Mouse (Mus musculus): ENCODE results near the gene Ntrk2. TPM values are rescaled to one million over a fixed set of nuclear protein-coding genes. Genes with fewer than 3 reads are reported as not detected.

Gene Ntrk2
- polyA plus RNA-seq, 1 experiment from 2014 or later: 1.0 TPM

GRCm38 (mm10) chr13:58831999-58832398, 25.6 kb downstream of the Ntrk2 start:
- H3K4me2 ChIP-seq (ENCODE audit: low read length): no peak overlapping the region
- no peaks in the 10 kb centered on the region for H3K27me3 ChIP-seq (replicated peaks; ENCODE audit: control insufficient read depth, insufficient read depth, low read length)
- H3K36me3 ChIP-seq (ENCODE audit: control insufficient read depth, insufficient read depth, low read length): no peaks in the 10 kb centered on the region
- H3K4me1 ChIP-seq (replicated peaks; ENCODE audit: control insufficient read depth, insufficient read depth, low read length): no peaks in the 10 kb centered on the region
- 86% methylated on average over 4 of the region's 4 CpGs for WGBS
- no peak for DNase-seq (ENCODE audit: low spot score)
- H3K9me3 ChIP-seq (ENCODE audit: control insufficient read depth, low read length): no peaks in the 10 kb centered on the region
- no peak overlapping the region for H3K27ac ChIP-seq (ENCODE audit: low read depth)
- no peak overlapping the region for H3K4me3 ChIP-seq (ENCODE audit: low read depth, low read length)
- no peak for ATAC-seq (replicated peaks; ENCODE audit: low FRiP score, low TSS enrichment, low read depth)
- H3K9ac ChIP-seq (ENCODE audit: low read length): no peak overlapping the region

GRCm38 (mm10) chr13:58834726-58835125, 28.4 kb downstream of the Ntrk2 start:
- Histone ChIP-seq H3K4me1 (replicated peaks; ENCODE audit: control insufficient read depth, insufficient read depth, low read length) (no peaks in the 10 kb centered on the region), H3K9me3 (ENCODE audit: control insufficient read depth, low read length) (no peaks in the 10 kb centered on the region), H3K4me2 (ENCODE audit: low read length) (no peak overlapping the region), H3K27me3 (replicated peaks; ENCODE audit: control insufficient read depth, insufficient read depth, low read length) (no peaks in the 10 kb centered on the region), H3K27ac (ENCODE audit: low read depth) (no peak overlapping the region), H3K36me3 (ENCODE audit: control insufficient read depth, insufficient read depth, low read length) (no peaks in the 10 kb centered on the region), H3K9ac (ENCODE audit: low read length) (no peak overlapping the region), H3K4me3 (ENCODE audit: low read depth, low read length) (no peak overlapping the region)
- 71% methylated on average over 4 of the region's 4 CpGs for WGBS
- DNase-seq (ENCODE audit: low spot score): no peak
- ATAC-seq (replicated peaks; ENCODE audit: low FRiP score, low TSS enrichment, low read depth): no peak

- DNase-seq (ENCODE audit: low spot score): no peak
- Histone ChIP-seq H3K27ac (ENCODE audit: low read depth) (no peak overlapping the region), H3K4me2 (ENCODE audit: low read length) (no peak overlapping the region), H3K36me3 (ENCODE audit: control insufficient read depth, insufficient read depth, low read length) (no peaks in the 10 kb centered on the region), H3K4me3 (ENCODE audit: low read depth, low read length) (no peak overlapping the region), H3K4me1 (replicated peaks; ENCODE audit: control insufficient read depth, insufficient read depth, low read length) (no peaks in the 10 kb centered on the region), H3K27me3 (replicated peaks; ENCODE audit: control insufficient read depth, insufficient read depth, low read length) (no peaks in the 10 kb centered on the region), H3K9ac (ENCODE audit: low read length) (no peak overlapping the region), H3K9me3 (ENCODE audit: control insufficient read depth, low read length) (no peaks in the 10 kb centered on the region)
- no peak for ATAC-seq (replicated peaks; ENCODE audit: low FRiP score, low TSS enrichment, low read depth)
- 97% methylated on average over 1 of the region's 1 CpGs for WGBS
These were observed 30.5 kb downstream of the Ntrk2 start for GRCm38 (mm10) chr13:58836891-58837290.

GRCm38 (mm10) chr13:58838110-58838509, 31.7 kb downstream of the Ntrk2 start:
- DNase-seq (ENCODE audit: low spot score) (no peak), ATAC-seq (replicated peaks; ENCODE audit: low FRiP score, low TSS enrichment, low read depth) (no peak)
- no peaks in the 10 kb centered on the region for H3K36me3 ChIP-seq (ENCODE audit: control insufficient read depth, insufficient read depth, low read length)
- no peaks in the 10 kb centered on the region for H3K4me1 ChIP-seq (replicated peaks; ENCODE audit: control insufficient read depth, insufficient read depth, low read length)
- H3K4me3 ChIP-seq (ENCODE audit: low read depth, low read length): no peak overlapping the region
- no peaks in the 10 kb centered on the region for H3K27me3 ChIP-seq (replicated peaks; ENCODE audit: control insufficient read depth, insufficient read depth, low read length)
- no peak overlapping the region for H3K27ac ChIP-seq (ENCODE audit: low read depth)
- 86% methylated on average over 8 of the region's 8 CpGs for WGBS
- no peaks in the 10 kb centered on the region for H3K9me3 ChIP-seq (ENCODE audit: control insufficient read depth, low read length)
- H3K9ac ChIP-seq (ENCODE audit: low read length): no peak overlapping the region
- H3K4me2 ChIP-seq (ENCODE audit: low read length): no peak overlapping the region

GRCm38 (mm10) chr13:58840731-58841359, 34.5 kb downstream of the Ntrk2 start:
- ATAC-seq (replicated peaks; ENCODE audit: low FRiP score, low TSS enrichment, low read depth) (0 out of 2 replicates have a peak, but pooled peaks have one; percentile 19), DNase-seq (ENCODE audit: low spot score) (no peak)
- Histone ChIP-seq H3K4me3 (ENCODE audit: low read depth, low read length) (no peak overlapping the region), H3K9ac (ENCODE audit: low read length) (no peak overlapping the region), H3K9me3 (ENCODE audit: control insufficient read depth, low read length) (no peaks in the 10 kb centered on the region), H3K36me3 (ENCODE audit: control insufficient read depth, insufficient read depth, low read length) (no peaks in the 10 kb centered on the region), H3K27ac (ENCODE audit: low read depth) (no peak overlapping the region), H3K4me1 (replicated peaks; ENCODE audit: control insufficient read depth, insufficient read depth, low read length) (no peaks in the 10 kb centered on the region), H3K27me3 (replicated peaks; ENCODE audit: control insufficient read depth, insufficient read depth, low read length) (no peaks in the 10 kb centered on the region), H3K4me2 (ENCODE audit: low read length) (no peak overlapping the region)
- 22% methylated on average over 6 of the region's 7 CpGs for whole genome bisulfite sequencing

- WGBS: 88% methylated on average over 9 of the region's 9 CpGs
- no peak for ATAC-seq (replicated peaks; ENCODE audit: low FRiP score, low TSS enrichment, low read depth)
These were observed 37.5 kb downstream of the Ntrk2 start for GRCm38 (mm10) chr13:58843826-58844225.

GRCm38 (mm10) chr13:58848578-58848977, 42.2 kb downstream of the Ntrk2 start:
- no peak overlapping the region for H3K4me3 ChIP-seq (ENCODE audit: low read depth, low read length)
- 88% methylated on average over 4 of the region's 4 CpGs for WGBS
- DNase-seq (ENCODE audit: low spot score): no peak

More at GRCm38 (mm10) chr13:58843826-58844225, 37.5 kb downstream of the Ntrk2 start:
- no peaks in the 10 kb centered on the region for H3K27me3 ChIP-seq (replicated peaks; ENCODE audit: control insufficient read depth, insufficient read depth, low read length)
- no peak overlapping the region for H3K9ac ChIP-seq (ENCODE audit: low read length)
- no peak overlapping the region for H3K4me2 ChIP-seq (ENCODE audit: low read length)
- no peak for DNase-seq (ENCODE audit: low spot score)
- no peaks in the 10 kb centered on the region for H3K9me3 ChIP-seq (ENCODE audit: control insufficient read depth, low read length)
- H3K27ac ChIP-seq (ENCODE audit: low read depth): no peak overlapping the region
- no peaks in the 10 kb centered on the region for H3K36me3 ChIP-seq (ENCODE audit: control insufficient read depth, insufficient read depth, low read length)
- no peak overlapping the region for H3K4me3 ChIP-seq (ENCODE audit: low read depth, low read length)
- no peaks in the 10 kb centered on the region for H3K4me1 ChIP-seq (replicated peaks; ENCODE audit: control insufficient read depth, insufficient read depth, low read length)

GRCm38 (mm10) chr13:58853685-58854084, 47.3 kb downstream of the Ntrk2 start:
- Histone ChIP-seq H3K4me2 (ENCODE audit: low read length) (no peak overlapping the region), H3K27me3 (replicated peaks; ENCODE audit: control insufficient read depth, insufficient read depth, low read length) (no peaks in the 10 kb centered on the region), H3K36me3 (ENCODE audit: control insufficient read depth, insufficient read depth, low read length) (no peaks in the 10 kb centered on the region), H3K4me1 (replicated peaks; ENCODE audit: control insufficient read depth, insufficient read depth, low read length) (no peaks in the 10 kb centered on the region), H3K4me3 (ENCODE audit: low read depth, low read length) (no peak overlapping the region), H3K9ac (ENCODE audit: low read length) (no peak overlapping the region), H3K27ac (ENCODE audit: low read depth) (no peak overlapping the region), H3K9me3 (ENCODE audit: control insufficient read depth, low read length) (no peaks in the 10 kb centered on the region)
- no peak for DNase-seq (ENCODE audit: low spot score)
- no peak for ATAC-seq (replicated peaks; ENCODE audit: low FRiP score, low TSS enrichment, low read depth)
- 67% methylated on average over 6 of the region's 6 CpGs for whole genome bisulfite sequencing

More at GRCm38 (mm10) chr13:58848578-58848977, 42.2 kb downstream of the Ntrk2 start:
- H3K4me2 ChIP-seq (ENCODE audit: low read length): no peak overlapping the region
- H3K27me3 ChIP-seq (replicated peaks; ENCODE audit: control insufficient read depth, insufficient read depth, low read length): no peaks in the 10 kb centered on the region
- no peaks in the 10 kb centered on the region for H3K4me1 ChIP-seq (replicated peaks; ENCODE audit: control insufficient read depth, insufficient read depth, low read length)
- no peaks in the 10 kb centered on the region for H3K36me3 ChIP-seq (ENCODE audit: control insufficient read depth, insufficient read depth, low read length)
- H3K9ac ChIP-seq (ENCODE audit: low read length): no peak overlapping the region
- no peak for ATAC-seq (replicated peaks; ENCODE audit: low FRiP score, low TSS enrichment, low read depth)
- H3K9me3 ChIP-seq (ENCODE audit: control insufficient read depth, low read length): no peaks in the 10 kb centered on the region
- no peak overlapping the region for H3K27ac ChIP-seq (ENCODE audit: low read depth)

- Histone ChIP-seq H3K36me3 (ENCODE audit: control insufficient read depth, insufficient read depth, low read length) (no peaks in the 10 kb centered on the region), H3K9me3 (ENCODE audit: control insufficient read depth, low read length) (no peaks in the 10 kb centered on the region), H3K27me3 (replicated peaks; ENCODE audit: control insufficient read depth, insufficient read depth, low read length) (no peaks in the 10 kb centered on the region), H3K27ac (ENCODE audit: low read depth) (no peak overlapping the region), H3K4me2 (ENCODE audit: low read length) (no peak overlapping the region), H3K4me1 (replicated peaks; ENCODE audit: control insufficient read depth, insufficient read depth, low read length) (no peaks in the 10 kb centered on the region), H3K9ac (ENCODE audit: low read length) (no peak overlapping the region), H3K4me3 (ENCODE audit: low read depth, low read length) (no peak overlapping the region)
- WGBS: 90% methylated on average over 10 of the region's 10 CpGs
- DNase-seq (ENCODE audit: low spot score) (no peak), ATAC-seq (replicated peaks; ENCODE audit: low FRiP score, low TSS enrichment, low read depth) (no peak)
These were observed 59.9 kb downstream of the Ntrk2 start for GRCm38 (mm10) chr13:58866239-58866638.
